8 mouse cellular contexts compared by ENCODE assay signal in the genomic region with DNA sequence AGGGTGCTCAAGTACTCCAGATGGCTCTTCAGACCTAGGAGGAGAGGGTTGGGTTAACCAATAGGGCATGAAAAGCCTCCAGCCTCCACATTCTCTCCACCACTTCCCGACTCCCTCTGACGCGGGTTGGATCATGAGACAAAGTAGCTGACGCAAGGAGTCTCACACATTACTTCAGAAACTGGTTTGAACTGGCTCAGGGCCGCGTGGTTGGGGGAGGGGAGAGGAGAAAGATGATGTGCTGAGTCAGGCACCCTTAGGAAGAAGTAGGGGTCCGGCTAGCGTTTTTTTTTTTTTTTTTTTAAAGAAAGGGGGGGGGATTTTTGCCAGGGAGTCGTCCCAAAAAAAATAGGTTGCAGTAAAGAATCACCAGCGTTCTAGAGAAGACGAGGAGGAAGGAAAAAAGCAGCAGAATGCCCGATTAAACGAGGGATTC. TPM values are rescaled to one million over a fixed set of nuclear protein-coding genes. Genes with fewer than 3 reads are reported as not detected.
A peak's percentile ranks its signal among the peaks of the same experiment; 100 is the strongest.
DNase-seq lines count a peak whose midpoint lies in the region; ATAC-seq lines count a peak whose summit lies in the region.

No protein-coding gene starts in this region.

- peaks cover 33% of the 10 kb centered on the region for H3K4me1 ChIP-seq in hindbrain, embryonic 10.5 days (replicated peaks)

- H3K9me3 ChIP-seq in hindbrain, embryonic 10.5 days = no peaks in the 10 kb centered on the region

- H3K4me3 ChIP-seq in hindbrain, embryonic 10.5 days = peak overlapping the region; percentile 86

- H3K36me3 ChIP-seq in hindbrain, embryonic 10.5 days = peaks cover 43% of the 10 kb centered on the region

- under 1% methylated on average over 13 of the region's 13 CpGs for WGBS in hindbrain, embryonic 10.5 days

- DNase-seq in NIH3T3 (ENCODE audit: low read depth) = peak; percentile 98
- peak; percentile 69 for DNase-seq in cerebellum, adult 9-11 months
- peak; percentile 88 for DNase-seq in hindbrain, embryonic 10.5 days (ENCODE audit: low spot score)
- DNase-seq in layer of hippocampus, postnatal 36 days = peak; percentile 43 to 50
- DNase-seq in lung, postnatal 36 days = peak; percentile 93
- peak; percentile 83 for DNase-seq in retina, embryonic 14.5 days (ENCODE audit: low spot score)
- peak; percentile 82 for DNase-seq in thymus, postnatal 4 days

- ATAC-seq in frontal cortex, adult (ENCODE audit: low TSS enrichment) = peak; percentile 24; the same call in 1 of the 2 replicates

- H3K27ac ChIP-seq in hindbrain, embryonic 10.5 days = peak overlapping the region; percentile 96

- no peaks in the 10 kb centered on the region for H3K27me3 ChIP-seq in hindbrain, embryonic 10.5 days (ENCODE audit: insufficient read depth, poor library complexity, severe bottlenecking)

RNA-seq across cellular contexts. Expression of a gene that starts 10.3 kb away (rescaled TPM):
- 128 and 146 TPM in 2 replicates for polyA plus RNA-seq in hindbrain, embryonic 10.5 days (2016; fragmentation: Nextera tagmentation; extraction: Ambion mirVana)
- total RNA-seq in layer of hippocampus, postnatal 36 days (2021) = 100 to 1,000 TPM; 146 to 149 TPM

RNA-seq across cellular contexts. Expression of a gene that starts 22.7 kb away (rescaled TPM):
- 112 and 115 TPM in 2 replicates for polyA plus RNA-seq in hindbrain, embryonic 10.5 days (2016; fragmentation: Nextera tagmentation; extraction: Ambion mirVana)
- 10 to 100 TPM; 51.0 to 52.3 TPM for total RNA-seq in layer of hippocampus, postnatal 36 days (2021)

RNA-seq across cellular contexts. Expression of a gene that starts 27.6 kb away (rescaled TPM):
- 2.8 and 2.9 TPM in 2 replicates for polyA plus RNA-seq in hindbrain, embryonic 10.5 days (2016; fragmentation: Nextera tagmentation; extraction: Ambion mirVana)
- 1 to 10 TPM; 1.3 to 1.4 TPM for total RNA-seq in layer of hippocampus, postnatal 36 days (2021)

RNA-seq across cellular contexts. Expression of a gene that starts 28.3 kb away (rescaled TPM):
- polyA plus RNA-seq in hindbrain, embryonic 10.5 days (2016; fragmentation: Nextera tagmentation; extraction: Ambion mirVana) = 95.6 and 106 TPM in 2 replicates
- 10 to 100 TPM; 67.4 to 76.3 TPM for total RNA-seq in layer of hippocampus, postnatal 36 days (2021)

RNA-seq across cellular contexts. Expression of a gene that starts 44.0 kb away (rescaled TPM):
- 233 and 249 TPM in 2 replicates for polyA plus RNA-seq in hindbrain, embryonic 10.5 days (2016; fragmentation: Nextera tagmentation; extraction: Ambion mirVana)
- 100 to 1,000 TPM in 1 of 2 experiments, 10 to 100 TPM in 1; 99.8 to 119 TPM for total RNA-seq in layer of hippocampus, postnatal 36 days (2021)

Comparison
In these comparisons a context has a peak if more than half of its experiments do, and no peak if none do; other contexts are left out.
1. Peak in every context shown above with its lines: DNase-seq, ATAC-seq, H3K4me3 ChIP-seq and H3K27ac ChIP-seq.
2. DNase-seq: peak in every context shown above with its lines; median percentile 98 in NIH3T3; 93 in lung, postnatal 36 days; 88 in hindbrain, embryonic 10.5 days; 83 in retina, embryonic 14.5 days; 82 in thymus, postnatal 4 days; 69 in cerebellum, adult 9-11 months; 46 in layer of hippocampus, postnatal 36 days.